Mouse (Mus musculus) small intestine, adult 2 months (tissue): ENCODE results near the gene Olfr279.

ENCODE experiments used
- CTCF ChIP-seq: fragments of 200-500 bp; IDR thresholded peaks from 2 replicates; pipeline ENCODE4 v1.5.1; 2012; ENCODE audit warnings: low read depth, mild to moderate bottlenecking, control low read depth, inconsistent platforms, low read length, moderate library complexity, mixed read lengths; ENCODE audit not compliant: insufficient replicate concordance, insufficient read length; ENCODE audit errors: extremely low read depth
- POLR2A ChIP-seq: fragments of 200-500 bp; IDR thresholded peaks from 2 replicates; pipeline ENCODE4 v1.6.1; 2012; ENCODE audit warnings: low read depth, mild to moderate bottlenecking, control low read depth, inconsistent platforms, low read length, moderate library complexity

DNA sequence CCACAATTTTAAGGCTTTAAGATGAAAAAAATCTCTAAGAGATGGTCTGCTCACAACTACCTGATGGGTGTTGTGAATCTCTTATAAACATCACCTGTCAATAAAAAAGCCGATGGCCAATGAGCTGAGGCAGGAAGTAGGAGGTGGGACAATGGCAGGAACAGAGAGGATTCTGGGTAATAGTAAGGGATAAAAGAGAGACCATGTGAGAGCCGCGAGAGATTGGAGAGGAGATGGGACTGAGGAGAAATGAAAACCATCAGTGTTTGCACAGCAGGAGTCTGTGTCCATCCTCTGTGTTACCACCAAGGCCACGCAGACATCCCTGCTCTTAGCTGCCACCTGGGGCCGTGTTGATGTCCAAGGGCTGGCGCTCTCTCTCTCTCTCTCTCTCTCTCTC lies 15.1 kb downstream of the Olfr279 start:
- no peak for TF ChIP-seq CTCF
- TF ChIP-seq POLR2A = no peak
